In genomic region chr1:192752659-192753601, GRCm38 (mm10) we compare ENCODE assay signal across 8 mouse cellular contexts. TPM values are rescaled to one million over a fixed set of nuclear protein-coding genes. Genes with fewer than 3 reads are reported as not detected.
DNase-seq lines count a peak whose midpoint lies in the region; ATAC-seq and TF ChIP-seq lines count a peak whose summit lies in the region.

No protein-coding gene starts in this region.

- H3K4me1 ChIP-seq in forebrain, embryonic 12.5 days: peaks cover 24% of the 10 kb centered on the region
- no peaks in the 10 kb centered on the region for H3K4me1 ChIP-seq in forebrain, postnatal 0 days (ENCODE audit: insufficient read depth)
- peaks cover 6% of the 10 kb centered on the region; the same call in 1 of the 2 replicates for H3K4me1 ChIP-seq in brown adipose tissue, adult 24 weeks (ENCODE audit: control insufficient read depth, insufficient read depth, insufficient read length, low read length)
- peaks cover 29% of the 10 kb centered on the region for H3K4me1 ChIP-seq in neural tube, embryonic 15.5 days

- no peak overlapping the region for H3K4me3 ChIP-seq in forebrain, embryonic 12.5 days (replicated peaks)
- no peak overlapping the region for H3K4me3 ChIP-seq in forebrain, postnatal 0 days (ENCODE audit: low read depth, low read length)
- peak overlapping the region; percentile 29; the same call in 1 of the 2 replicates for H3K4me3 ChIP-seq in brown adipose tissue, adult 24 weeks (ENCODE audit: insufficient read depth, low read depth, low read length)
- no peak overlapping the region for H3K4me3 ChIP-seq in neural tube, embryonic 15.5 days (replicated peaks)

- H3K9me3 ChIP-seq in forebrain, embryonic 12.5 days: no peaks in the 10 kb centered on the region
- H3K9me3 ChIP-seq in forebrain, postnatal 0 days (ENCODE audit: low read length): no peaks in the 10 kb centered on the region
- no peaks in the 10 kb centered on the region for H3K9me3 ChIP-seq in neural tube, embryonic 15.5 days (replicated peaks)

- H3K4me2 ChIP-seq in forebrain, embryonic 12.5 days: no peak overlapping the region
- H3K4me2 ChIP-seq in forebrain, postnatal 0 days (ENCODE audit: low read depth): no peak overlapping the region
- peak overlapping the region; percentile 19; the same call in 1 of the 2 replicates for H3K4me2 ChIP-seq in neural tube, embryonic 15.5 days

- no peak overlapping the region for H3K9ac ChIP-seq in forebrain, embryonic 12.5 days
- H3K9ac ChIP-seq in forebrain, postnatal 0 days: no peak overlapping the region
- H3K9ac ChIP-seq in neural tube, embryonic 15.5 days (replicated peaks): no peak overlapping the region

- TF ChIP-seq CTCF in forebrain, postnatal 0 days (IDR thresholded peaks at IDR 0.05; ENCODE audit: low read depth): no peak

- H3K36me3 ChIP-seq in forebrain, embryonic 12.5 days (replicated peaks): no peaks in the 10 kb centered on the region
- H3K36me3 ChIP-seq in forebrain, postnatal 0 days (ENCODE audit: insufficient read depth): no peaks in the 10 kb centered on the region
- H3K36me3 ChIP-seq in neural tube, embryonic 15.5 days: no peaks in the 10 kb centered on the region

- H3K27me3 ChIP-seq in forebrain, embryonic 12.5 days: no peaks in the 10 kb centered on the region; the same call in 1 of the 2 replicates
- no peaks in the 10 kb centered on the region for H3K27me3 ChIP-seq in forebrain, postnatal 0 days (ENCODE audit: insufficient read depth, low read length)
- no peaks in the 10 kb centered on the region for H3K27me3 ChIP-seq in neural tube, embryonic 15.5 days (replicated peaks)

- 34% methylated on average over 8 of the region's 8 CpGs for WGBS in forebrain, embryonic 12.5 days
- WGBS in forebrain, postnatal 0 days: 21% methylated on average over 8 of the region's 8 CpGs
- 16% methylated on average over 8 of the region's 8 CpGs for WGBS in neural tube, embryonic 15.5 days

- DNase-seq in forebrain, postnatal 0 days: no peak
- DNase-seq in induced T-regulatory cell, adult 2 months (ENCODE audit: low read depth): peak; percentile 38
- peak; percentile 27 to 34 for DNase-seq in lung, adult 18-20 months
- no peak for DNase-seq in gastrocnemius, postnatal 25 days
- DNase-seq in right cerebral cortex, postnatal 10 days (ENCODE audit: low spot score in 2 of 2): no peak

- 0 out of 2 replicates have a peak overlapping the region, but pooled peaks have one; percentile 53 for H3K27ac ChIP-seq in forebrain, embryonic 12.5 days
- H3K27ac ChIP-seq in forebrain, postnatal 0 days (ENCODE audit: low read depth, low read length): no peak overlapping the region
- no peak overlapping the region for H3K27ac ChIP-seq in brown adipose tissue, adult 24 weeks (replicated peaks; ENCODE audit: low read depth, low read length)
- H3K27ac ChIP-seq in neural tube, embryonic 15.5 days (replicated peaks): peak overlapping the region; percentile 51

- no peak for ATAC-seq in forebrain, embryonic 12.5 days (ENCODE audit: low FRiP score)
- ATAC-seq in forebrain, postnatal 0 days: no peak
- ATAC-seq in neural tube, embryonic 15.5 days (ENCODE audit: low FRiP score): no peak

RNA-seq across cellular contexts. Expression of gene Hhat, which starts 18.1 kb away (rescaled TPM):
- polyA plus RNA-seq in forebrain, embryonic 12.5 days (2016; fragmentation: Nextera tagmentation; extraction: Ambion mirVana): 4.4 and 7.6 TPM in 2 replicates
- total RNA-seq in forebrain, postnatal 0 days (2014; rRNA removed): 2.6 and 2.8 TPM in 2 replicates
- polyA plus RNA-seq in forebrain, postnatal 0 days (2015; fragmentation: Nextera tagmentation; extraction: Ambion mirVana): 1.8 TPM in 2 replicates
- polyA plus RNA-seq in brown adipose tissue, adult 24 weeks (2012; ENCODE audit: insufficient read depth, insufficient read length, missing spikeins): 0.46 and 0.59 TPM in 2 replicates
- polyA plus RNA-seq in neural tube, embryonic 15.5 days (2015; fragmentation: Nextera tagmentation; extraction: Ambion mirVana): 4.6 and 5.2 TPM in 2 replicates
- under 1 TPM; 0.72 TPM for total RNA-seq in gastrocnemius, postnatal 25 days (2021)

Comparison
In these comparisons a context has a peak if more than half of its experiments do, and no peak if none do; other contexts are left out.
1. H3K27ac ChIP-seq: peak in forebrain, embryonic 12.5 days (single experiment) and neural tube, embryonic 15.5 days (single experiment); none in forebrain, postnatal 0 days (single experiment) and brown adipose tissue, adult 24 weeks (single experiment).
2. DNase-seq: peak in induced T-regulatory cell, adult 2 months (single experiment) and lung, adult 18-20 months (2 of 2); none in forebrain, postnatal 0 days (single experiment), gastrocnemius, postnatal 25 days (single experiment) and right cerebral cortex, postnatal 10 days (0 of 2).